Mouse (Mus musculus) lung, postnatal 0 days (tissue): Measurements from ENCODE around the gene Ttn. TPM values are rescaled to one million over a fixed set of nuclear protein-coding genes. Genes with fewer than 3 reads are reported as not detected.

Experiments used
- ATAC-seq: fragments of 200-750 bp; cut with Nextera tagmentation; 2 replicates; pipeline ENCODE4 v1.8.0; 2017; ENCODE audit warnings: moderate library complexity
- DNase-seq: peaks from one replicate; pipeline ENCODE4 v3.0.0-alpha.2; 2016; ENCODE audit warnings: low spot score
- H3K27ac ChIP-seq: fragments of 300-500 bp; sonication (generic); 2 replicates; pipeline ENCODE4 v1.5.1; 2014; ENCODE audit warnings: antibody characterized with exemption, mild to moderate bottlenecking, low read length, mixed read lengths
- H3K27me3 ChIP-seq: fragments of 300-500 bp; sonication (generic); replicated peaks from 2 replicates; pipeline ENCODE4 v1.6.1; 2014; ENCODE audit warnings: low read length, mixed read lengths; ENCODE audit not compliant: insufficient read depth
- H3K36me3 ChIP-seq: fragments of 300-500 bp; sonication (generic); 2 replicates; pipeline ENCODE4 v1.6.1; 2014; ENCODE audit warnings: low read length, mixed read lengths; ENCODE audit not compliant: insufficient read depth
- H3K4me1 ChIP-seq: fragments of 300-500 bp; sonication (generic); 2 replicates; pipeline ENCODE4 v1.6.1; 2014; ENCODE audit warnings: antibody characterized with exemption, low read depth, low read length, mixed read lengths; ENCODE audit not compliant: insufficient read depth
- H3K4me2 ChIP-seq: fragments of 300-500 bp; sonication (generic); replicated peaks from 2 replicates; pipeline ENCODE4 v1.6.1; 2014; ENCODE audit warnings: low read depth, mild to moderate bottlenecking, low read length, moderate library complexity, mixed read lengths
- H3K4me3 ChIP-seq: fragments of 300-500 bp; sonication (generic); 2 replicates; pipeline ENCODE4 v1.5.1; 2014; ENCODE audit warnings: low read depth, low read length
- H3K9ac ChIP-seq: fragments of 300-500 bp; sonication (generic); replicated peaks from 2 replicates; pipeline ENCODE4 v1.6.1; 2014; ENCODE audit warnings: low read depth, mild to moderate bottlenecking
- H3K9me3 ChIP-seq: fragments of 300-500 bp; sonication (generic); 2 replicates; pipeline ENCODE4 v1.6.1; 2016; ENCODE audit warnings: low read length, mixed read lengths
- CTCF ChIP-seq: IDR thresholded peaks from 2 replicates; pipeline ENCODE4 v1.5.1; 2016; ENCODE audit warnings: antibody characterized with exemption, mild to moderate bottlenecking
- EP300 ChIP-seq: IDR thresholded peaks from 2 replicates; pipeline ENCODE4 v1.6.1; 2016; ENCODE audit warnings: antibody characterized with exemption, mild to moderate bottlenecking, control low read depth
- WGBS: fragments of 180-500 bp; shearing (Covaris S2); extraction: QIAGEN DNeasy Blood & Tissue Kit; methylation state at CpG from one replicate; pipeline ENCODE4 v1.1.7; 2014; 5-methylcytosine and 5-hydroxymethylcytosine counted together
- polyA plus RNA-seq: library from polyadenylated mRNA; unstranded; fragments of >200 nt; fragmentation: Nextera tagmentation; extraction: Ambion mirVana; gene quantifications from 2 replicates; pipeline ENCODE4 v1.2.1, GENCODE M21; 2015

Ttn gene
- polyA plus RNA-seq, 1 experiment from 2014 or later = 5.5 TPM

GRCm38 (mm10) chr2:76748696-76749095 lies 233.7 kb downstream of the Ttn start:
- H3K36me3 ChIP-seq = no peaks in the 10 kb centered on the region

GRCm38 (mm10) chr2:76719650-76720049 lies 262.7 kb downstream of the Ttn start:
- Histone ChIP-seq H3K27me3 (no peaks in the 10 kb centered on the region), H3K9ac (no peak overlapping the region), H3K9me3 (no peaks in the 10 kb centered on the region), H3K4me2 (no peak overlapping the region), H3K27ac (no peak overlapping the region), H3K4me3 (no peak overlapping the region), H3K4me1 (no peaks in the 10 kb centered on the region), H3K36me3 (no peaks in the 10 kb centered on the region)
- TF ChIP-seq CTCF = no peak
- ATAC-seq (no peak), DNase-seq (no peak)
- WGBS = 94% methylated on average over 14 of the region's 14 CpGs

More at GRCm38 (mm10) chr2:76748696-76749095, 233.7 kb downstream of the Ttn start:
- ATAC-seq (no peak), DNase-seq (no peak)
- Histone ChIP-seq H3K4me2 (no peak overlapping the region), H3K4me1 (no peaks in the 10 kb centered on the region), H3K4me3 (no peak overlapping the region), H3K9ac (no peak overlapping the region), H3K27me3 (no peaks in the 10 kb centered on the region), H3K27ac (no peak overlapping the region), H3K9me3 (no peaks in the 10 kb centered on the region)
- WGBS = 91% methylated on average over 14 of the region's 14 CpGs
- TF ChIP-seq EP300 = no peak
- no peak for TF ChIP-seq CTCF

GRCm38 (mm10) chr2:76714984-76715383 lies 267.4 kb downstream of the Ttn start:
- H3K36me3 ChIP-seq = no peaks in the 10 kb centered on the region
- WGBS = 64% methylated on average over 8 of the region's 8 CpGs

GRCm38 (mm10) chr2:76708512-76708911 lies 273.8 kb downstream of the Ttn start:
- no peak overlapping the region for H3K9ac ChIP-seq
- no peaks in the 10 kb centered on the region for H3K36me3 ChIP-seq
- no peak overlapping the region for H3K27ac ChIP-seq
- H3K27me3 ChIP-seq = no peaks in the 10 kb centered on the region
- no peak overlapping the region for H3K4me2 ChIP-seq
- ATAC-seq = no peak
- TF ChIP-seq EP300 = no peak
- TF ChIP-seq CTCF = no peak
- no peaks in the 10 kb centered on the region for H3K4me1 ChIP-seq
- peaks cover 13% of the 10 kb centered on the region; the same call in 1 of the 2 replicates for H3K9me3 ChIP-seq
- no peak for DNase-seq
- no peak overlapping the region for H3K4me3 ChIP-seq
- 85% methylated on average over 3 of the region's 3 CpGs for WGBS

More at GRCm38 (mm10) chr2:76714984-76715383, 267.4 kb downstream of the Ttn start:
- TF ChIP-seq CTCF = peak; percentile 44
- TF ChIP-seq EP300 = no peak
- Histone ChIP-seq H3K9me3 (peaks cover 12% of the 10 kb centered on the region; the same call in 1 of the 2 replicates), H3K27ac (no peak overlapping the region), H3K4me2 (no peak overlapping the region), H3K4me1 (no peaks in the 10 kb centered on the region), H3K9ac (no peak overlapping the region), H3K4me3 (no peak overlapping the region), H3K27me3 (no peaks in the 10 kb centered on the region)
- no peak for DNase-seq
- ATAC-seq = no peak

GRCm38 (mm10) chr2:76705655-76706054 lies 276.7 kb downstream of the Ttn start:
- Histone ChIP-seq H3K36me3 (no peaks in the 10 kb centered on the region), H3K4me3 (no peak overlapping the region), H3K4me1 (no peaks in the 10 kb centered on the region), H3K9ac (no peak overlapping the region), H3K27ac (no peak overlapping the region), H3K4me2 (no peak overlapping the region), H3K9me3 (peaks cover 5% of the 10 kb centered on the region; the same call in 1 of the 2 replicates), H3K27me3 (no peaks in the 10 kb centered on the region)
- DNase-seq (no peak), ATAC-seq (no peak)
- WGBS = 91% methylated on average over 13 of the region's 13 CpGs
- TF ChIP-seq EP300 (no peak), CTCF (no peak)

- Histone ChIP-seq H3K27ac (no peak overlapping the region), H3K4me1 (no peaks in the 10 kb centered on the region), H3K36me3 (no peaks in the 10 kb centered on the region), H3K4me3 (no peak overlapping the region), H3K4me2 (no peak overlapping the region), H3K27me3 (no peaks in the 10 kb centered on the region), H3K9ac (no peak overlapping the region), H3K9me3 (no peaks in the 10 kb centered on the region)
- no peak for DNase-seq
- 72% methylated on average over 5 of the region's 5 CpGs for WGBS
- TF ChIP-seq CTCF = no peak
- TF ChIP-seq EP300 = no peak
- ATAC-seq = no peak
These were observed 279.6 kb downstream of the Ttn start for GRCm38 (mm10) chr2:76702751-76703150.

- H3K4me3 ChIP-seq = no peak overlapping the region
- no peak overlapping the region for H3K27ac ChIP-seq
- DNase-seq (no peak), ATAC-seq (no peak)
- no peak overlapping the region for H3K9ac ChIP-seq
- H3K4me2 ChIP-seq = no peak overlapping the region
- H3K36me3 ChIP-seq = no peaks in the 10 kb centered on the region
- whole genome bisulfite sequencing = 85% methylated on average over 3 of the region's 3 CpGs
- H3K9me3 ChIP-seq = no peaks in the 10 kb centered on the region
- no peaks in the 10 kb centered on the region for H3K27me3 ChIP-seq
- no peaks in the 10 kb centered on the region for H3K4me1 ChIP-seq
- no peak for TF ChIP-seq EP300
- TF ChIP-seq CTCF = no peak
These were observed 280.2 kb downstream of the Ttn start for GRCm38 (mm10) chr2:76702188-76702587.
